Comparison of ENCODE assay signal across 18 mouse cellular contexts in the genomic region with DNA sequence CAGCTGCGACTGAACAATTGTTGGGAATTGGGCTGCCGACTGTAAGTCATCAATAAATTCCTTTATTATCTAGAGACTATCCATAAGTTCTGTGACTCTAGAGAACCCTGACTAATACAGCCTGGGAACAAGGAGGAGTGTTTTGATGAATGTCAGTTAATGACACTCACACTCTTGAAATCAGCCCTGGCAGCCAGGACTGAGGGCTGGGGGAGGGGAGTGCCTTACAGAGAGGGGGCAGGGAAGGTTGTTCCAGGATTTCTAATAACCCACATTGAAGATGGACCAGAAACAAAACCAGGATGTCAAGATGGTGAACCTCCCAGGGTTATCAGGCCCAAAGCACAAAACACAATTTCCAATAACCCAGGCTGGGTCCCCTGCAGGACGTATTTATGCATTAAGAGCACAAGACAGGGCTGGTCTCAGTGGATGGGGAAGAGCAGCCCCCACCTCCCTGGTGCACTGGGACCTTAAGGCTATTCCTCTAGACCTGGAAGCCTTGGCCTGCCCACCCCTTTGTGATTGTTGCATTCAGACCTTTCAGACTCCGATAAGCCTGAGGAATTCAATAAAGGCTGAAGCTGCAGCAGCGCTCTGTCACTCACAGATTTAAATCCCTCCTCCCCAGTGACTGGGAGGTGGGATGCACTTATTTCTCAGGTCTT.
A peak's percentile ranks its signal among the peaks of the same experiment; 100 is the strongest.
DNase-seq lines count a peak whose midpoint lies in the region; ATAC-seq and TF ChIP-seq lines count a peak whose summit lies in the region.
"Had no signal": no experiment of that assay in that cellular context is flagged by ENCODE, and none has a peak within 500 bp of the region (broad histone marks: within the 10 kb centered on the region; RNA-seq: fewer than 3 reads in every experiment).

No protein-coding gene starts in this region.

- TF ChIP-seq CTCF in forebrain, postnatal 0 days (IDR thresholded peaks at IDR 0.05; ENCODE audit: low read depth): no peak
- TF ChIP-seq CTCF in hindbrain, postnatal 0 days (IDR thresholded peaks at IDR 0.05; ENCODE audit: low read depth): no peak

- 0 out of 2 replicates have a peak overlapping the region, but pooled peaks have one; percentile 12 for H3K9ac ChIP-seq in forebrain, embryonic 12.5 days
- no peak overlapping the region for H3K9ac ChIP-seq in forebrain, postnatal 0 days
- 0 out of 2 replicates have a peak overlapping the region, but pooled peaks have one; percentile 5 for H3K9ac ChIP-seq in forebrain, embryonic 13.5 days
- no peak overlapping the region for H3K9ac ChIP-seq in hindbrain, postnatal 0 days (replicated peaks; ENCODE audit: low read length)
- H3K9ac ChIP-seq: heart, embryonic 12.5 days; liver, embryonic 13.5 days had no signal

- H3K36me3 ChIP-seq in forebrain, embryonic 12.5 days (replicated peaks): no peaks in the 10 kb centered on the region
- H3K36me3 ChIP-seq in forebrain, postnatal 0 days (ENCODE audit: insufficient read depth): no peaks in the 10 kb centered on the region
- no peaks in the 10 kb centered on the region for H3K36me3 ChIP-seq in forebrain, embryonic 13.5 days (ENCODE audit: poor library complexity, severe bottlenecking)
- H3K36me3 ChIP-seq in hindbrain, postnatal 0 days (ENCODE audit: insufficient read depth, low read length): no peaks in the 10 kb centered on the region
- H3K36me3 ChIP-seq: heart, embryonic 12.5 days; liver, embryonic 13.5 days had no signal

- WGBS in forebrain, embryonic 12.5 days: 20% methylated on average over 4 of the region's 5 CpGs
- 15% methylated on average over 3 of the region's 5 CpGs for WGBS in forebrain, postnatal 0 days
- 28% methylated on average over 5 of the region's 5 CpGs for WGBS in forebrain, embryonic 13.5 days
- WGBS in hindbrain, postnatal 0 days: 17% methylated on average over 3 of the region's 5 CpGs

- H3K4me1 ChIP-seq in forebrain, embryonic 12.5 days: peaks cover 9% of the 10 kb centered on the region
- no peaks in the 10 kb centered on the region for H3K4me1 ChIP-seq in forebrain, postnatal 0 days (ENCODE audit: insufficient read depth)
- H3K4me1 ChIP-seq in forebrain, embryonic 13.5 days: peaks cover 11% of the 10 kb centered on the region
- H3K4me1 ChIP-seq in hindbrain, postnatal 0 days (ENCODE audit: insufficient read depth, low read length): no peaks in the 10 kb centered on the region
- H3K4me1 ChIP-seq: liver, embryonic 13.5 days had no signal

- 0 out of 2 replicates have a peak overlapping the region, but pooled peaks have one; percentile 15 for H3K4me2 ChIP-seq in forebrain, embryonic 12.5 days
- no peak overlapping the region for H3K4me2 ChIP-seq in forebrain, postnatal 0 days (ENCODE audit: low read depth)
- H3K4me2 ChIP-seq in forebrain, embryonic 13.5 days: no peak overlapping the region
- H3K4me2 ChIP-seq in hindbrain, postnatal 0 days (ENCODE audit: low read depth, low read length): no peak overlapping the region
- H3K4me2 ChIP-seq: heart, embryonic 12.5 days; liver, embryonic 13.5 days had no signal

- no peak overlapping the region for H3K4me3 ChIP-seq in forebrain, embryonic 12.5 days (replicated peaks)
- H3K4me3 ChIP-seq in forebrain, postnatal 0 days (ENCODE audit: low read depth, low read length): no peak overlapping the region
- no peak overlapping the region for H3K4me3 ChIP-seq in forebrain, embryonic 13.5 days
- no peak overlapping the region for H3K4me3 ChIP-seq in hindbrain, postnatal 0 days (ENCODE audit: low read length)
- H3K4me3 ChIP-seq: heart, embryonic 12.5 days; liver, embryonic 13.5 days; myocyte had no signal

- H3K27me3 ChIP-seq in forebrain, embryonic 12.5 days: 0 out of 2 replicates have a peak, but pooled peaks cover 3% of the 10 kb centered on the region
- H3K27me3 ChIP-seq in forebrain, postnatal 0 days (ENCODE audit: insufficient read depth, low read length): no peaks in the 10 kb centered on the region
- no peaks in the 10 kb centered on the region for H3K27me3 ChIP-seq in forebrain, embryonic 13.5 days
- H3K27me3 ChIP-seq in hindbrain, postnatal 0 days (ENCODE audit: insufficient read depth, low read length): no peaks in the 10 kb centered on the region
- H3K27me3 ChIP-seq: heart, embryonic 12.5 days; liver, embryonic 13.5 days; Patski had no signal

- no peak for DNase-seq in forebrain, postnatal 0 days
- no peak for DNase-seq in hindbrain, postnatal 0 days (ENCODE audit: low spot score)
- DNase-seq in retina, embryonic 14.5 days (ENCODE audit: low spot score): peak; percentile 27
- no peak for DNase-seq in gastrocnemius, postnatal 4 days (ENCODE audit: low spot score in 2 of 2)
- DNase-seq in urinary bladder, postnatal 14 days (ENCODE audit: low spot score): no peak
- DNase-seq: cerebellum, postnatal 14 days; gastrocnemius, postnatal 10 days; heart, postnatal 36 days; kidney, adult 18-20 months; kidney, postnatal 36 days; layer of hippocampus, postnatal 36 days; liver, embryonic 13.5 days; thymus, adult 2 months had no signal

- H3K27ac ChIP-seq in forebrain, embryonic 12.5 days: no peak overlapping the region
- no peak overlapping the region for H3K27ac ChIP-seq in forebrain, postnatal 0 days (ENCODE audit: low read depth, low read length)
- peak overlapping the region; percentile 31; the same call in 1 of the 2 replicates for H3K27ac ChIP-seq in forebrain, embryonic 13.5 days
- no peak overlapping the region for H3K27ac ChIP-seq in hindbrain, postnatal 0 days
- H3K27ac ChIP-seq: liver, embryonic 13.5 days had no signal

- H3K9me3 ChIP-seq in forebrain, embryonic 12.5 days: no peaks in the 10 kb centered on the region
- H3K9me3 ChIP-seq in forebrain, postnatal 0 days (ENCODE audit: low read length): no peaks in the 10 kb centered on the region
- H3K9me3 ChIP-seq in forebrain, embryonic 13.5 days (replicated peaks): no peaks in the 10 kb centered on the region
- H3K9me3 ChIP-seq in hindbrain, postnatal 0 days (ENCODE audit: low read length): no peaks in the 10 kb centered on the region
- H3K9me3 ChIP-seq: heart, embryonic 12.5 days; liver, embryonic 13.5 days had no signal

- ATAC-seq in forebrain, embryonic 12.5 days (ENCODE audit: low FRiP score): peak; percentile 83
- no peak for ATAC-seq in forebrain, postnatal 0 days
- no peak for ATAC-seq in forebrain, embryonic 13.5 days
- 0 out of 2 replicates have a peak, but pooled peaks have one; percentile 47 for ATAC-seq in hindbrain, postnatal 0 days
- ATAC-seq: Patski had no signal

Comparison
In these comparisons a context has a peak if more than half of its experiments do, and no peak if none do; other contexts are left out.
1. ATAC-seq: peak in forebrain, embryonic 12.5 days (single experiment) and hindbrain, postnatal 0 days (single experiment); none in forebrain, postnatal 0 days (single experiment) and forebrain, embryonic 13.5 days (single experiment).
2. H3K9ac ChIP-seq: peak in forebrain, embryonic 12.5 days (single experiment) and forebrain, embryonic 13.5 days (single experiment); none in forebrain, postnatal 0 days (single experiment) and hindbrain, postnatal 0 days (single experiment).